Mouse (Mus musculus) testis, adult 2 months (tissue): ENCODE results near the gene Cwf19l2.

ENCODE experiments used
- CTCF ChIP-seq: fragments of 200-500 bp; IDR thresholded peaks from 2 replicates; pipeline ENCODE4 v1.5.1; 2012; ENCODE audit warnings: low read depth, mild to moderate bottlenecking, inconsistent platforms, low read length, moderate library complexity; ENCODE audit not compliant: control insufficient read depth, insufficient read depth, insufficient replicate concordance
- POLR2A ChIP-seq: fragments of 200-500 bp; IDR thresholded peaks from 2 replicates; pipeline ENCODE4 v1.6.1; 2012; ENCODE audit warnings: low read depth, mild to moderate bottlenecking, inconsistent platforms, low read length, moderate library complexity; ENCODE audit not compliant: control insufficient read depth

DNA sequence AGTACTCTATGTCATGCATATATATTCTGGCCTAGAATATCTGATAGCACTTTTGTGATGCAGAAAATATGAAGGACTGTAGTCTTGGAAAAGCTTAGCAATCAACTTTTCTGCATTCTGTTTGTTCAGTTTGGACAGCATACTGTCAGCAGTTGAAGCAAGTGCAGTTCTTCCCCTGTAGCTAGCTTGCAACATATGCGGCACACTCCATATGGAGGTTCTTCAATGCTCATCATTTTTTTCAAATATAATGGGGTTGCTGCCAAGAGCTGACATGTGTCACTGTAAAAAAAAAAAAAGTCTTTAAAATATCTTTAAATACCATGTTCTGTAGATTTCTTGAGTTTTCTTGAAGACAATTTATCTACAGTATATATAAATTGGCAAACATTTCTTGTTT is 115.8 kb downstream of the Cwf19l2 start:
- no peak for TF ChIP-seq CTCF
- no peak for TF ChIP-seq POLR2A
